Mouse (Mus musculus): Measurements from ENCODE around the gene Chadl. TPM values are rescaled to one million over a fixed set of nuclear protein-coding genes. Genes with fewer than 3 reads are reported as not detected.

Gene Chadl
- polyA plus RNA-seq, 1 experiment: 0.63 TPM

DNA sequence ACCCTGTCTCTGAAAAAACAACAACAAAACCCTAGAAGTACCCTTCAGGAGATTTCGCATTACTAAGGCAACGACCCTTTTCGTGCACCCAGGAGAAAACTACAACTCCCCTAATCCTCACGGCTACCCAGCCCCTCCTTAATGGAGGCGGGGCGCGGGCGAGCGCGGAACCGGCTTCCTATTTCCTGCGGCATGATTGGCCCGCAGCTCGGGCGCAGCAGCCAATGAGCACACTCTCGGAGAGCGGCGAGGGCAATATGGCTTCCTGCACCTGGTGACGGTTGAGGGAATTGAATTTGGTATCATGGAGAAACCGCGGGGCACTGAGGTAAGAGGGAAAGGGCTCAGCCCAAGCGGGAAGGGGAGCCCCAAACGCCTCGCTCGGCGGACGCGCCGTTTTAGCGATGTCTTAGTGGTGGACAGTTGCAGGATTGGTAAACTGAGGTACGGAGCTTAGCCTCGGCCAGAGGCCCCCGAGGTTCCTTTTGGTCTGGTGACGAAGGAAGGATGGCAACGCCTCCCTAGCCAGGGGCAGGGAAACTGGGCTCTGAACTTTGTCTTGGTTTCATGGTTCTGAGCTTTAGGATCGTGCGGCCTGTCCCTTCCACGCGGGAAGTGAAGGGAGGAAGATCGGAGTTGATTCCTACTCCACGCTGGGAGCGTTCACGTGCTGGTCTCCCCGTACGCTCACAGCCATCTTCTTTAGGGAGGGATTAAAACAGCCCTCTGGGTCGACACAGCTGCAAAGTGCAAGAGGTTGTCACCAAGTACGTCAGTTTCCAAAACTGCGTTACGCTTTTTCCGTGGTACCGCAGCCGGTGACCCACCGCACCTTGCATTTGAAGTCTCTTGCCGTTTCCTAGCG lies 33.2 kb downstream of the Chadl start, which contains the start of gene L3mbtl2:
TSS of gene L3mbtl2 (plus strand) at position 193 of the 865 bp plus-strand sequence.
- H3K27ac ChIP-seq (ENCODE audit: insufficient read depth, low read length): no peak within 1 kb of the TSS
- under 1% methylated on average over 55 of the region's 55 CpGs for WGBS

DNA sequence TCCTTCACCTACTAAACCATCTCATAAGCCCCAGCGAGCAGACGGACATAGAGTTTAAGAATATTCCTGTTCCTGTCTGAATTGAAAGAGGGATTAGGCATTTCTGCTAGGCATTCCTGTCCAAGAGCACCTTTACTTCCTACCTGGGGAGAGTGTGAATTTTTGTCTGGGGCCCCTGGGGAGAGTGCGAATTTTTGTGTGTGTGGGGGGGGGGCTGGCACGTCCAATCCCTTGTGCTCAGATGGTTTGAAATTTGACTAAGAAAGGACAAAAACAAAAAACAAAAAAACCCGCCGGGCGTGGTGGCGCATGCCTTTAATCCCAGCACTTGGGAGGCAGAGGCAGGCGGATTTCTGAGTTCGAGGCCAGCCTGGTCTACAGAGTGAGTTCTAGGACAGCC lies 33.8 kb downstream of the Chadl start:
- Histone ChIP-seq H3K4me3 (ENCODE audit: extremely low read depth, insufficient read depth, insufficient read length) (no peak overlapping the region), H3K4me1 (ENCODE audit: control insufficient read depth, insufficient read depth, insufficient read length) (peaks cover 5% of the 10 kb centered on the region; the same call in 1 of the 2 replicates), H3K36me3 (ENCODE audit: control insufficient read depth, insufficient read depth, low read length) (peaks cover 3% of the 10 kb centered on the region), H3K27ac (ENCODE audit: insufficient read depth, low read length) (no peak overlapping the region), H3K27me3 (ENCODE audit: control insufficient read depth, insufficient read depth, low read length) (no peaks in the 10 kb centered on the region)
- no peak for DNase-seq (ENCODE audit: low read depth in 1 of 2, low spot score in 2 of 2)
- 76% methylated on average over 10 of the region's 10 CpGs for WGBS
- TF ChIP-seq POLR2A (IDR thresholded peaks at IDR 0.05; ENCODE audit: low read depth, low read length) (no peak), CTCF (IDR thresholded peaks at IDR 0.05; ENCODE audit: extremely low read depth, insufficient read depth, insufficient read length, insufficient replicate concordance) (no peak)

More for the DNA sequence above, 33.2 kb downstream of the Chadl start, which contains the start of gene L3mbtl2:
- Histone ChIP-seq H3K27me3 (ENCODE audit: control insufficient read depth, insufficient read depth, low read length) (no peaks in the 10 kb centered on the region), H3K36me3 (ENCODE audit: control insufficient read depth, insufficient read depth, low read length) (peaks cover 4% of the 10 kb centered on the region), H3K4me1 (ENCODE audit: control insufficient read depth, insufficient read depth, insufficient read length) (peaks cover 5% of the 10 kb centered on the region; the same call in 1 of the 2 replicates), H3K4me3 (ENCODE audit: extremely low read depth, insufficient read depth, insufficient read length) (peak within 1 kb of the TSS; percentile 95)
- DNase-seq (ENCODE audit: low read depth in 1 of 2, low spot score in 2 of 2): peak; percentile 72 to 90
- TF ChIP-seq POLR2A (IDR thresholded peaks at IDR 0.05; ENCODE audit: low read depth, low read length) (no peak; the same call in 1 of the 2 replicates), CTCF (IDR thresholded peaks at IDR 0.05; ENCODE audit: extremely low read depth, insufficient read depth, insufficient read length, insufficient replicate concordance) (no peak)

DNA sequence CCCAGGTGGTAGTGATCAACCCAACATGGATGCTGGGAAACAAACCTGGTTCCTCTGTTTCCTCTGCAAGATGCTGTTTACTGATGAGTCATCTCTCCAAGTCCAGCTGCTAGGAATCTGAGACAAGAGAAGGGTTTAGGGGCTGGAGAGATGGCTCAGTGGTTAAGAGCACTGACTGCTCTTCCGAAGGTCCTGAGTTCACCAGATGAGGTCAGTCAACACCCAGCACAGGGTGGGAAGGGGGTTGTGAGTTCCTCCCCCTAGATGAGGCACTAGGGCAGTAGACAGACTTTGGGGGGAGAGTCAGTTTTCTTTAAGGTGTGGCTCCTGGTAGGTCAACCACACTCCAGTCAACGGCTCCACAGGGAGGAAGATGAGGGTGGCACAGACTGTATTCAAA lies 35.4 kb downstream of the Chadl start:
- Histone ChIP-seq H3K27ac (ENCODE audit: insufficient read depth, low read length) (no peak overlapping the region), H3K4me3 (ENCODE audit: extremely low read depth, insufficient read depth, insufficient read length) (no peak overlapping the region), H3K4me1 (ENCODE audit: control insufficient read depth, insufficient read depth, insufficient read length) (peaks cover 5% of the 10 kb centered on the region; the same call in 1 of the 2 replicates), H3K27me3 (ENCODE audit: control insufficient read depth, insufficient read depth, low read length) (no peaks in the 10 kb centered on the region), H3K36me3 (ENCODE audit: control insufficient read depth, insufficient read depth, low read length) (no peaks in the 10 kb centered on the region)
- WGBS: 93% methylated on average over 2 of the region's 2 CpGs
- TF ChIP-seq CTCF (IDR thresholded peaks at IDR 0.05; ENCODE audit: extremely low read depth, insufficient read depth, insufficient read length, insufficient replicate concordance): no peak
- TF ChIP-seq POLR2A (IDR thresholded peaks at IDR 0.05; ENCODE audit: low read depth, low read length): no peak
- no peak for DNase-seq (ENCODE audit: low read depth in 1 of 2, low spot score in 2 of 2)

DNA sequence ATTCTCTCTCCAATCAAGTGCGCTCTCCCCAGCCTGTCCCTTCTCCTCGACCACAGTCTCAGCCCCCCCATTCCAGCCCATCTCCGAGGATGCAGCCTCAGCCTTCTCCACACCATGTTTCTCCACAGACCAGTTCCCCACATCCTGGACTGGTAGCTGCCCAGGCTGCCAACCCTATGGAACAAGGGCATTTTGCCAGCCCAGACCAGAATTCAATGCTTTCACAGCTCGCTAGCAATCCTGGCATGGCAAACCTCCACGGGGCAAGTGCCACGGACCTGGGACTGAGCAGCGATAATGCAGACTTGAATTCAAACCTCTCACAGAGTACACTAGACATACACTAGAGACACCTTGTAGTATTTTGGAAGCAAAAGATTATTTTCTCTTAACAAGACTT lies 46.5 kb downstream of the Chadl start:
- WGBS: 94% methylated on average over 7 of the region's 7 CpGs
- Histone ChIP-seq H3K4me1 (ENCODE audit: control insufficient read depth, insufficient read depth, insufficient read length) (no peaks in the 10 kb centered on the region), H3K36me3 (ENCODE audit: control insufficient read depth, insufficient read depth, low read length) (peaks cover 34% of the 10 kb centered on the region), H3K4me3 (ENCODE audit: extremely low read depth, insufficient read depth, insufficient read length) (no peak overlapping the region), H3K27me3 (ENCODE audit: control insufficient read depth, insufficient read depth, low read length) (no peaks in the 10 kb centered on the region), H3K27ac (ENCODE audit: insufficient read depth, low read length) (no peak overlapping the region)
- TF ChIP-seq CTCF (IDR thresholded peaks at IDR 0.05; ENCODE audit: extremely low read depth, insufficient read depth, insufficient read length, insufficient replicate concordance) (no peak), POLR2A (IDR thresholded peaks at IDR 0.05; ENCODE audit: low read depth, low read length) (no peak)
- DNase-seq (ENCODE audit: low read depth in 1 of 2, low spot score in 2 of 2): no peak

- H3K27me3 ChIP-seq (ENCODE audit: control insufficient read depth, insufficient read depth, low read length): no peaks in the 10 kb centered on the region
- TF ChIP-seq CTCF (IDR thresholded peaks at IDR 0.05; ENCODE audit: extremely low read depth, insufficient read depth, insufficient read length, insufficient replicate concordance) (no peak), POLR2A (IDR thresholded peaks at IDR 0.05; ENCODE audit: low read depth, low read length) (no peak)
- peaks cover 41% of the 10 kb centered on the region for H3K36me3 ChIP-seq (ENCODE audit: control insufficient read depth, insufficient read depth, low read length)
- no peak for DNase-seq (ENCODE audit: low read depth in 1 of 2, low spot score in 2 of 2)
- H3K4me3 ChIP-seq (ENCODE audit: extremely low read depth, insufficient read depth, insufficient read length): no peak overlapping the region
- no peaks in the 10 kb centered on the region for H3K4me1 ChIP-seq (ENCODE audit: control insufficient read depth, insufficient read depth, insufficient read length)
- H3K27ac ChIP-seq (ENCODE audit: insufficient read depth, low read length): no peak overlapping the region
- 94% methylated on average over 8 of the region's 8 CpGs for WGBS
These were observed 47.3 kb downstream of the Chadl start for GRCm38 (mm10) chr15:81649516-81650455.

Other genes with a start within 250 kb of the Chadl start
- 32.3 and 32.9 TPM in 2 replicates for gene Rbx1, start 231.0 kb downstream of the Chadl start, polyA plus RNA-seq (2012; rRNA removed)
- 37.6 and 39.3 TPM in 2 replicates for gene Ep300, start 111.9 kb downstream of the Chadl start, polyA plus RNA-seq (2012; rRNA removed)
- gene L3mbtl2, start 33.4 kb downstream of the Chadl start, polyA plus RNA-seq (2012; rRNA removed): 14.9 and 16.3 TPM in 2 replicates
- gene Zc3h7b, start 47.8 kb upstream of the Chadl start, polyA plus RNA-seq (2012; rRNA removed): 18.8 and 24.9 TPM in 2 replicates
- gene Rangap1, start 48.2 kb upstream of the Chadl start, polyA plus RNA-seq (2012; rRNA removed): 26.6 and 28.4 TPM in 2 replicates
- gene Tef, start 105.1 kb upstream of the Chadl start, polyA plus RNA-seq (2012; rRNA removed): 21.2 and 21.9 TPM in 2 replicates
- gene Tob2, start 161.5 kb upstream of the Chadl start, polyA plus RNA-seq (2012; rRNA removed): 24.8 and 36.6 TPM in 2 replicates
- gene Phf5a, start 174.6 kb upstream of the Chadl start, polyA plus RNA-seq (2012; rRNA removed): 22.7 and 29.8 TPM in 2 replicates
- gene Aco2, start 175.0 kb upstream of the Chadl start, polyA plus RNA-seq (2012; rRNA removed): 68.7 and 80.4 TPM in 2 replicates
- gene Polr3h, start 229.0 kb upstream of the Chadl start, polyA plus RNA-seq (2012; rRNA removed): 8.6 and 11.1 TPM in 2 replicates
- 5.4 and 6.1 TPM in 2 replicates for gene Csdc2, start 239.5 kb upstream of the Chadl start, polyA plus RNA-seq (2012; rRNA removed)

Data from spleen, adult 2 months (tissue).